Mouse (Mus musculus) intestine, embryonic 15.5 days (tissue): ENCODE data around the gene Gpatch1. TPM values are rescaled to one million over a fixed set of nuclear protein-coding genes. Genes with fewer than 3 reads are reported as not detected.
"Not testable (repeated sequence)": the region's sequence is repeated elsewhere in the genome, so short reads cannot be mapped to it uniquely, and the experiment has no call there.

Source experiments
- ATAC-seq: fragments of 200-750 bp; cut with Nextera tagmentation; 2 replicates; pipeline ENCODE4 v1.8.0; 2017; ENCODE audit warnings: moderate TSS enrichment, moderate library complexity
- H3K27ac ChIP-seq: fragments of 300-500 bp; sonication (generic); 2 replicates; pipeline ENCODE4 v1.5.1; 2015; ENCODE audit warnings: mild to moderate bottlenecking, inconsistent platforms
- H3K27me3 ChIP-seq: fragments of 300-500 bp; sonication (generic); replicated peaks from 2 replicates; pipeline ENCODE4 v1.6.1; 2015; ENCODE audit warnings: inconsistent platforms
- H3K36me3 ChIP-seq: fragments of 300-500 bp; sonication (generic); 2 replicates; pipeline ENCODE4 v1.6.1; 2015; ENCODE audit warnings: inconsistent platforms
- H3K4me1 ChIP-seq: fragments of 300-500 bp; sonication (generic); replicated peaks from 2 replicates; pipeline ENCODE4 v1.6.1; 2015; ENCODE audit warnings: inconsistent platforms
- H3K4me2 ChIP-seq: fragments of 300-500 bp; sonication (generic); replicated peaks from 2 replicates; pipeline ENCODE4 v1.6.1; 2015; ENCODE audit warnings: mild to moderate bottlenecking, inconsistent platforms
- H3K4me3 ChIP-seq: fragments of 300-500 bp; sonication (generic); replicated peaks from 2 replicates; pipeline ENCODE4 v1.5.1; 2015; ENCODE audit warnings: inconsistent platforms
- H3K9ac ChIP-seq: fragments of 300-500 bp; sonication (generic); 2 replicates; pipeline ENCODE4 v1.6.1; 2015; ENCODE audit warnings: inconsistent platforms
- H3K9me3 ChIP-seq: fragments of 300-500 bp; sonication (generic); 2 replicates; pipeline ENCODE4 v1.6.1; 2016; ENCODE audit warnings: inconsistent platforms
- WGBS: fragments of 180-500 bp; shearing (Covaris S2); methylation state at CpG from one replicate; pipeline ENCODE4 v1.1.7; 2015; 5-methylcytosine and 5-hydroxymethylcytosine counted together
- polyA plus RNA-seq: library from polyadenylated mRNA; unstranded; fragments of >200 nt; fragmentation: Nextera tagmentation; extraction: Ambion mirVana; gene quantifications from 2 replicates; pipeline ENCODE4 v1.2.1, GENCODE M21; 2015

Gpatch1 gene
- polyA plus RNA-seq, 1 experiment from 2014 or later = 14.8 TPM

DNA sequence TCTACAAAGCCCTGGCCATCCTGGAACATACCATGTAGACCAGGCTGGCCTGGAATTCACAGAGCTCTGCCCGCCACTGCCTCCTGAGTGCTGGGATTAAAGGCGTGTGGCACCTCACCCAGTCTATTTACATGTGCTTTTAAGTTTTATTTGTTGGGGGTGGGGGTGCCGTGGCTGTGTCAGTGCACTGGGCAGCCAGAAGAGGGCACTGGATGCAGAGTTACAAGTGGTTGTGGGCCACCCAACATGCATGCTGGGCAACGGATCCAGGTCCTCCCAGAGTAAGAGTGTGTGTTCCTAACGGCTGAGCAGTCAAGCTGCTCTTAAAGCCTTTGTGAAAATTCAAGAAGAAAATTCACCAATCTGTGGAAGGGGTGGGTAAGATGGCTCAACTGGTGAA is 50.4 kb downstream of the Gpatch1 start:
- WGBS = 68% methylated on average over 5 of the region's 5 CpGs
- ATAC-seq = no peak

DNA sequence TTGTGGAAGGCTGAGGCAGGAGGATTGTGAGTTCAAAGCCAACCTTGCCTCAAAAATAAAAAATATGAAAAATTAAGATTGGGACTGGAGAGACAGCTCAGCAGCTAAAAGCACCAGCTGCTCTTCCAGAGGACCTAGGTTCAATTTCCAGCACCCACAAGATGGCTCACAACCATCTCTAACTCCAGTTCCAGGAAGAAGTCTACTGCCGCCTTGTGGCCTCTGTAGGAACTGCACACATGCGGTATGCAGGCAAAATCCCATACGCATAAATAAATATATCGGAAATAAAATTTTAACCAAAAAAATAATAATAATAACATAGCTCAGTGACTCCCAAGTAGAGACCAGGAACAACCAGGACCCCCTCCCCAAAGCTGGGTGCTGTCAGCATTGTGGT is 51.6 kb downstream of the Gpatch1 start:
- WGBS = 65% methylated on average over 4 of the region's 4 CpGs

More for the DNA sequence above, 50.4 kb downstream of the Gpatch1 start:
- Histone ChIP-seq H3K4me2 (no peak overlapping the region), H3K4me1 (0 out of 2 replicates have a peak, but pooled peaks cover 4% of the 10 kb centered on the region), H3K27me3 (no peaks in the 10 kb centered on the region), H3K27ac (no peak overlapping the region), H3K9ac (no peak overlapping the region), H3K9me3 (no peaks in the 10 kb centered on the region), H3K4me3 (no peak overlapping the region), H3K36me3 (no peaks in the 10 kb centered on the region)

DNA sequence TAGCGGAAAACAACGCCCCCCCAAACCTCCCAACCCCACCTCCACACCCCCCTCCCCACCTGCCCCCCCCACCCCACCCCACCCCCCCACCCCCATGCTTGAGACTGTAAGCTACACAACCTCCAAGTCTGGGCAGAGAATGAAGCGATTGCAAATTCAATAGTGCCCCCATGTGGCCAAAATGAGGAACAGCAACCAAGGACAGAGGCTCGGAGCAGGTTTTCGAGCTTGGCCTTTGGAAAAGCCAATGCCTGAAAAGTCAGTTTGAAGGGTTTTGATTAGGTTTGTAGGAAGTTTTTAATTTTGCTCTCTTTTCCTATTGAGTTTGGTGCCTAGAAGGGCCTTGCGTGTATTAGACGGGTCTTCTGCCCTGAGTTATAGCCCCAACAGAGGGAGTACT is 53.5 kb downstream of the Gpatch1 start:
- peak; percentile 4; the same call in 1 of the 2 replicates for ATAC-seq
- Histone ChIP-seq H3K4me1 (0 out of 2 replicates have a peak, but pooled peaks cover 4% of the 10 kb centered on the region), H3K27ac (no peak overlapping the region), H3K4me3 (no peak overlapping the region), H3K36me3 (no peaks in the 10 kb centered on the region), H3K4me2 (no peak overlapping the region), H3K9ac (no peak overlapping the region), H3K27me3 (no peaks in the 10 kb centered on the region), H3K9me3 (no peaks in the 10 kb centered on the region)
- 20% methylated on average over 7 of the region's 7 CpGs for WGBS

More for the DNA sequence above, 51.6 kb downstream of the Gpatch1 start:
- H3K9me3 ChIP-seq = no peaks in the 10 kb centered on the region
- H3K36me3 ChIP-seq = no peaks in the 10 kb centered on the region
- no peak overlapping the region for H3K27ac ChIP-seq
- H3K27me3 ChIP-seq = no peaks in the 10 kb centered on the region
- no peak overlapping the region for H3K4me2 ChIP-seq
- H3K4me3 ChIP-seq = no peak overlapping the region
- 0 out of 2 replicates have a peak, but pooled peaks cover 4% of the 10 kb centered on the region for H3K4me1 ChIP-seq
- no peak for ATAC-seq
- H3K9ac ChIP-seq = no peak overlapping the region

DNA sequence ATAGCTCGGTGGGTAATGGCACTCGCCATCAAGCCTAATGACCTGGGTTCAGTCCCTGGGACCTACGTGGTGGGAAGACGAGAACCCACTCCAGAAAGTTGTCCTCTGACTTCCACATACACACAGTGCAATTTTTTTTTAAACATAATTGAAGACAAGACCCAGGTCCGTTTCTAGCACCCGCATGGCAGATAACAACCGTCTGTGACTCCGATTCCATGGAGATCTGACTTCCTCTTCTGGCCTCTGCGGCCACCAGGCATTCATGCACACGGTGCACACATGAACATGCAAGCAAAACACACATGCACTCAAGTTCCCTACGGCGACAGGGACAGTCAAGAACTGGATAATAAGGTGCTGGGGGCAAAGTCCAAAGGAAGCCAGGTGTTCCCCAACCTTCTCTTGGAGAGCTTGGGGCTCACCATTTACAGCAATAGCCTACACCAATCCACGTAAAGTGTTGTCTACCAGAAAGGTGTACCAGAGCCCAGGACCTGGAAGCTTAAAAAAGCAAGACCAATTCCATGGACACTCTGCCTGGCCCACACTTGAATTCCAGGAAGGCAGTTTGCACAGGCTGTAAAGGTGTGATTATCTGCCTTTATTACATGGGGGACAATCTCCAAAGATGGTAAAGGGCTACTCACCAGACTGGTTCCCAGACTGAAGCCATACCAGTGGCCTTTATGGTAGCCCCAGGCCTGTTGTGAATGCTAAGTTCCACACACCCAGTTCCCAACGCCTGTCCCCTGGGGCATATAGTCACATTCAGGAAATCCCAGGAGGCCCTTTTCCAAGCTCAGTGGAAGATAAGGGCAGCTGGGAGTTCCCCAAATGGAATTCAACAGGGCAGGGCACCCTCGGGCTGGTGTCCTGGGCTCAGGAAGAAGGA is 54.4 kb downstream of the Gpatch1 start:
- peak; percentile 78 for ATAC-seq

DNA sequence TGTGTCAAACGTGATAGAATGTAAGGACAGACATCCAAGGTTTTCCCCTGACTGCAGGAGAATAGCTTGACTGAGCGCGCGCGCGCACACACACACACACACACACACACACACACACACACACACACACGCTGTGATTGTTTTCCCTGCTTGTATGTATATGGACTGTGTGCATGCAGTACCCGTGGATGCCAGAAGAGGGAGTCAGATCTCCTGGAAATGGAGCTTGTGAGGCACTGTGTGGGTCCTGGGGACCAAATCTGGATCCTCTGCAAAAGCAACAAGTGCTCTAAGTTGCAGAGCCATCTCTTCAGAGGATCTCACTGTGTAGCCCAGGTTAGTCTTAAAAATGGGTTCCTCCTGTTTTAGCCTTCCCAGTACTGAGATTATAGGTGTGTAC is 58.9 kb downstream of the Gpatch1 start:
- Histone ChIP-seq H3K27ac (no peak overlapping the region), H3K9ac (no peak overlapping the region), H3K4me1 (0 out of 2 replicates have a peak, but pooled peaks cover 2% of the 10 kb centered on the region), H3K9me3 (no peaks in the 10 kb centered on the region), H3K27me3 (no peaks in the 10 kb centered on the region), H3K36me3 (no peaks in the 10 kb centered on the region), H3K4me3 (no peak overlapping the region), H3K4me2 (no peak overlapping the region)
- no peak for ATAC-seq
- WGBS = 87% methylated on average over 8 of the region's 8 CpGs

More for the DNA sequence above, 54.4 kb downstream of the Gpatch1 start:
- H3K27me3 ChIP-seq = no peaks in the 10 kb centered on the region
- no peak overlapping the region for H3K9ac ChIP-seq
- H3K27ac ChIP-seq = no peak overlapping the region
- H3K36me3 ChIP-seq = no peaks in the 10 kb centered on the region
- H3K4me3 ChIP-seq = no peak overlapping the region
- H3K4me2 ChIP-seq = no peak overlapping the region
- WGBS = 71% methylated on average over 15 of the region's 15 CpGs
- H3K9me3 ChIP-seq = no peaks in the 10 kb centered on the region
- H3K4me1 ChIP-seq = 0 out of 2 replicates have a peak, but pooled peaks cover 3% of the 10 kb centered on the region

DNA sequence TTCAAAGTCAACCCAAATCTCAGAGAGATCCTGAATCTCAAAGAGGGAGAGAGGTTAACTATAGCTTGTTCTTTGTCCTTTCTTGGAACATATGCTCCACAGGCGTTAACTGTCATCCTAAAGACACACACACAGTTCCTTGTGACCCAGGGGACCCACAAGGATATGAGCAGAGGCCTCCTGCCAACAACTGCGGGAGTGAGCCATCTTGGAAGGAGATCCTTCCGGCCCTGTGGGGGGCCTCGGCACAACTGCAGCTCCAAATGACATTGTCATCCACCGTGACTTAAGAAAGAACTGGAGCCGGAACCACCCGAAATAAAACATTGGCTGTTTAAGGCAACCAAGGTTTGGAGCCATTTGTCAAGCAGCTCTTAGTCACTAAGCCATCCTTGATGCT is 59.9 kb downstream of the Gpatch1 start:
- no peak overlapping the region for H3K27ac ChIP-seq
- H3K27me3 ChIP-seq = no peaks in the 10 kb centered on the region
- H3K9me3 ChIP-seq = no peaks in the 10 kb centered on the region
- no peak overlapping the region for H3K4me2 ChIP-seq
- H3K36me3 ChIP-seq = no peaks in the 10 kb centered on the region
- H3K9ac ChIP-seq = no peak overlapping the region
- ATAC-seq = no peak
- H3K4me1 ChIP-seq = no peaks in the 10 kb centered on the region
- WGBS = 51% methylated on average over 7 of the region's 7 CpGs
- H3K4me3 ChIP-seq = no peak overlapping the region

DNA sequence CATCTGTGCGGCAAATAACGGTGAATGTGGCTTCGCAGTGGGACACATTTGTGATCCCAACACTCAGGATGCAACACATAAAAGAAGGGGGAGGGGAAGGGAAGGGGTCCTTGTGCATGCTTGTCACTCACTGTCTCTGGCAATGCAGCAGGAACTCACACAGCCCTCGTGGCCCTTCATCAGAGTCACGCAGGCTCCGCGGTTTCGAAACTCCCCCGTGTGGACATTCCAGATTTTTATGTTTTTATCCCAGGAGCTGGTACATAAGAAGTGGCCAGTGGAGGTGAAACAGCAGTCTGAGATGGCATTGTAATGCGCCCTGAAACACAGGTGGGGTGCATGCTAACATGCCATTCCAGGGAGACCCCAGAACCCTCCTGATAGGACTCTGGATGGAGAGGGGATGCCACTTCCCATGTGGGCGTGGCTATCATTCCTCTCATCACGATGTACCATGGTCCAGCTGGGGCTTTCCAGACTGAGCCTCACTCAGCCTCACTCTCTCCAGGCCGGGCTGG is 66.1 kb downstream of the Gpatch1 start:
- Histone ChIP-seq H3K36me3 (no peaks in the 10 kb centered on the region), H3K4me3 (0 out of 2 replicates have a peak overlapping the region, but pooled peaks have one; percentile 4), H3K27ac (no peak overlapping the region), H3K4me2 (peak overlapping the region; percentile 52), H3K4me1 (peaks cover 4% of the 10 kb centered on the region; the same call in 1 of the 2 replicates), H3K9ac (no peak overlapping the region), H3K9me3 (no peaks in the 10 kb centered on the region), H3K27me3 (no peaks in the 10 kb centered on the region)
- peak; percentile 59 for ATAC-seq
- 9% methylated on average over 12 of the region's 13 CpGs for WGBS

DNA sequence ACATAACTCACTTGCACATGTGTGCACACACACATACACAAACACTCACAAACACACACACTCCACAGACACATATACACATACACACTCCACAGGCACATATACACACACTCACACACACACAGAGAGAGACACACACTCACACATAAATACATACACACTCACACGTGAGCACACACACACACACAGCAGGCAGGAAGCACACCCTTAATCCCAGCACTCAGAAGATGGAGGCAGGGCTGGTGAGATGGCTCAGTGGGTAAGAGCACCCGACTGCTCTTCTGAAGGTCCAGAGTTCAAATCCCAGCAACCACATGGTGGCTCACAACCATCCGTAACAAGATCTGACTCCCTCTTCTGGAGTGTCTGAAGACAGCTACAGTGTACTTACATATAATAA is 80.3 kb downstream of the Gpatch1 start:
- not testable (repeated sequence) for H3K4me1 ChIP-seq, H3K4me3 ChIP-seq, H3K9ac ChIP-seq, H3K4me2 ChIP-seq, ATAC-seq, H3K36me3 ChIP-seq, H3K27me3 ChIP-seq, H3K9me3 ChIP-seq, H3K27ac ChIP-seq
- 72% methylated on average over 3 of the region's 3 CpGs for WGBS

DNA sequence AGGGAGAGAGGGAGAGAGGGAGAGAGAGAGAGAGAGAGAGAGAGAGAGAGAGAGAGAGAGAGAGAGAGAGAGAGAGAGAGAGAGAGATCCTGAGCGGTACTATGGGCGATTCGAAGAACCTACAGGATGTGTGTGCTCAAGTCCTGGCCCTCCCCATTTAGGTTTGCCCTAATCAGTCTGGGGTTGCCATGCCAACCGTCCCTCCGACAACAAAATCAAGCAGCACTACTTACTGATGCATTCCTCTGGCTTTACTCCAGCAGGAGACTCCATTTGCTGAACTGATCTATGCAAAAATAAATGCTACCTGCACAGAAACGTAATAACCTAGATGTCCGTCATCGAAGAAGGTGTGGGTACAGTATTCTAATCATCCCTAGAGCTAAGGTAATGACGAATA is 82.9 kb downstream of the Gpatch1 start:
- Histone ChIP-seq H3K36me3 (no peaks in the 10 kb centered on the region), H3K9ac (0 out of 2 replicates have a peak overlapping the region, but pooled peaks have one; percentile 18), H3K4me2 (peak overlapping the region; percentile 61), H3K9me3 (no peaks in the 10 kb centered on the region), H3K4me1 (peaks cover 7% of the 10 kb centered on the region), H3K4me3 (peak overlapping the region; percentile 59), H3K27me3 (no peaks in the 10 kb centered on the region), H3K27ac (no peak overlapping the region)
- ATAC-seq = no peak; the same call in none of the 2 replicates
- 18% methylated on average over 9 of the region's 9 CpGs for WGBS

DNA sequence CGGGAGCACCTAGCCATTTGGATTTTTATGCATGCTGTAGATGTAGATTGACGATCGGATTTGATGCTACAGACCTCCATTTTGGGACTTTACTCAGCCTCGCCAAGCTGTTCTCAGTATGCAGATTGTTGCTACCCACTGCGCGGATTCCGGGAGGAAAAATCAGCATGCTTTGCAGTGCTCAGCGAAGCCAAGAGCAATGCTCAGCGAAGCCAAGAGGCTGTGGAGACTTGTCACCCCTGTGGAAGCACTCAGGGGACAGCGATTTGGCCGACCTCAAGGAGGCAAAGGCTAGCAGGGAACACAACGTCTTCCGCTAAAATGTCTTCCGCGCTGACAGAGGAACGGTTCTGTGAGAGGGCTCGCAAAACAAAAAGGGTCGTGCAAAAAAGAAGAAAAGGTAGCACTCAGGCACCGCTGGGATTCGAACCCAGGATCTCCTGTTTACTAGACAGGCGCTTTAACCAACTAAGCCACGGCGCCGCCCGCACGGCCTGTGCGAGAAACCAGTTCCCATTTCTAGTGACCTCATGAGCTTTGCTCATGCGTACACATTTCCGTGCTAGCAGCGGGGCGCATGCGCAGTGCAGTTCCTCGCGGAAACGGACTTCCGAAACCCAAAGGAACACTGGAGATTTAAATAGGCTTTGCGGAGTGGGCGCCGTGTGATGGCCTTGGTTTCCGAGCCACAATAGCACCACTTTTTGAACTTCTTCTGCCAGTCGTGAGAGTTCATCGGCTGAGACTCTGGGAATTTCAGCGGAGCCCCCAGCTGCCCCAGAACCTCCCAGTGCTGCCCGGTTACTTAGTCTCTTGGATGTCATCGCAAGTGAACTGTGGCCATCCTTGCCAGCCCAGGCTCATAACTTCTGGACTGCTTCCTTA is 83.6 kb downstream of the Gpatch1 start:
- Histone ChIP-seq H3K27me3 (no peaks in the 10 kb centered on the region), H3K4me2 (peak overlapping the region; percentile 68), H3K9ac (peak overlapping the region; percentile 58), H3K4me1 (peaks cover 7% of the 10 kb centered on the region), H3K4me3 (peak overlapping the region; percentile 59), H3K9me3 (no peaks in the 10 kb centered on the region), H3K27ac (peak overlapping the region; percentile 93), H3K36me3 (no peaks in the 10 kb centered on the region)
- peak; percentile 97 for ATAC-seq
- under 1% methylated on average over 45 of the region's 45 CpGs for WGBS

DNA sequence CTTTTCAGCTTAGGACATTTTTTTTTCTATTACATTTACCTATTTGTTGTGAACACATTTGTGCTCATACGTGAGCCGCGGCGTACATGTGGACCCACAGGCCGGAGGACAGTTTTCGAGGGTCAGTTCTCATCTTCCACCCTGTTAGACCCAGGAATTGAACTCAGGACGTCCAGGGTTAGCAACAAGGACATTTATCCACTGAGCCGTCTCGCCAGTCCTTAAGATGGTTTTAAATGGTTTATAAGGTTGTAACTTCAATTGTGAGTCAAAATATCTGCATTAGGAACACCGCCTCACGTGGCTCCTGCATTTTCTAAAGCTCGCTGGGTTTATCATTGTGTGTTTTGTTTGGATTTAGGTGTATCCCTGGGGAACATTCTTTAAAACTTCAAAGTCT is 84.4 kb downstream of the Gpatch1 start:
- Histone ChIP-seq H3K36me3 (no peaks in the 10 kb centered on the region), H3K27me3 (no peaks in the 10 kb centered on the region), H3K9me3 (no peaks in the 10 kb centered on the region), H3K27ac (peak overlapping the region; percentile 90), H3K4me1 (peaks cover 7% of the 10 kb centered on the region), H3K9ac (peak overlapping the region; percentile 55), H3K4me2 (peak overlapping the region; percentile 68), H3K4me3 (peak overlapping the region; percentile 59)
- WGBS = 51% methylated on average over 12 of the region's 12 CpGs
- no peak for ATAC-seq
